9 mouse cellular contexts compared by ENCODE assay signal in the genomic region with DNA sequence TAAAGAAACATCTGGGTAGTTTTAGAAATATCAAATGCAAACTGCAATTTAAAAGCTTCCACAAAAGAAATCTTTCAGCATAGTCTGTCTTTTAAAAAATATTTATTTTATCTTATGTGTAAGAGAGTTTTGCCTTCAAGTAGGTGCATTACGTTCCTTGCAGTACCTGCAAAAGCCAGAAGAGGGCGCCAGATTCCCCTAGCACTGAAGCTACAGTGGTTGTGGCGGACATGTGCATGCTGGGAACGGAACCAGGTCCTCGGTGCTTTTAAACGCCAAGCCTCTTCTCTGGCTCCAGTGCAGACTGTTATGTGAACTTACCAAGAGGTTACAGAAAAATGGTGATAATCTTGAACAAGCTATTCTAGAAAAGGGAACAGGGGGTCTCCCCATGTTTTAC. TPM values are rescaled to one million over a fixed set of nuclear protein-coding genes. Genes with fewer than 3 reads are reported as not detected.
DNase-seq lines count a peak whose midpoint lies in the region; ATAC-seq and TF ChIP-seq lines count a peak whose summit lies in the region.
"Had no signal": no experiment of that assay in that cellular context is flagged by ENCODE, and none has a peak within 500 bp of the region (broad histone marks: within the 10 kb centered on the region; RNA-seq: fewer than 3 reads in every experiment).

No protein-coding gene starts in this region.

- TF ChIP-seq CTCF in liver, adult 2 months (IDR thresholded peaks at IDR 0.05; ENCODE audit: low read depth, low read length), result peak; percentile 72
- peak; percentile 87 to 94 (median 91) for TF ChIP-seq CTCF in MEL (IDR thresholded peaks at IDR 0.05 in 2 of 3, conservative IDR thresholded peaks at IDR 0.05 in 1 of 3; ENCODE audit: control insufficient read depth in 1 of 3, insufficient read depth in 1 of 3, low read depth in 2 of 3, low read length in 3 of 3, poor library complexity in 1 of 3, severe bottlenecking in 1 of 3)

- ATAC-seq in liver, embryonic 12.5 days, result no peak
- ATAC-seq in forebrain, embryonic 13.5 days, result no peak

- no peaks in the 10 kb centered on the region for H3K79me2 ChIP-seq in liver, adult 2 months (ENCODE audit: control insufficient read depth, insufficient read depth, low read length)
- no peaks in the 10 kb centered on the region for H3K79me2 ChIP-seq in MEL (ENCODE audit: control insufficient read depth, insufficient read depth, low read length, poor library complexity)

- no peaks in the 10 kb centered on the region for H3K36me3 ChIP-seq in liver, adult 2 months (ENCODE audit: control insufficient read depth, insufficient read depth, low read length)
- H3K36me3 ChIP-seq in liver, embryonic 12.5 days, result no peaks in the 10 kb centered on the region
- peaks cover 0 to 29% of the 10 kb centered on the region in 2 experiments; a peak in 2 of 4 replicates for H3K36me3 ChIP-seq in MEL (ENCODE audit: control insufficient read depth in 1 of 2, insufficient read depth in 2 of 2, low read length in 2 of 2)
- H3K36me3 ChIP-seq in forebrain, embryonic 13.5 days (ENCODE audit: poor library complexity, severe bottlenecking), result no peaks in the 10 kb centered on the region

- H3K9ac ChIP-seq in liver, adult 2 months (ENCODE audit: low read depth, low read length), result no peak overlapping the region
- no peak overlapping the region for H3K9ac ChIP-seq in liver, embryonic 12.5 days
- H3K9ac ChIP-seq in MEL (ENCODE audit: control insufficient read depth, low read depth, low read length, poor library complexity, severe bottlenecking), result no peak overlapping the region
- no peak overlapping the region for H3K9ac ChIP-seq in forebrain, embryonic 13.5 days

- TF ChIP-seq RAD21 in MEL (IDR thresholded peaks at IDR 0.05; ENCODE audit: low read depth, low read length), result peak; percentile 71

- no peak overlapping the region for H3K4me2 ChIP-seq in liver, embryonic 12.5 days
- no peak overlapping the region for H3K4me2 ChIP-seq in forebrain, embryonic 13.5 days

- no peak overlapping the region for H3K4me3 ChIP-seq in liver, adult 2 months (ENCODE audit: insufficient read depth, low read depth, low read length)
- no peak overlapping the region for H3K4me3 ChIP-seq in liver, embryonic 12.5 days
- H3K4me3 ChIP-seq in MEL (ENCODE audit: control insufficient read depth in 1 of 2, insufficient read depth in 1 of 2, low read depth in 2 of 2, low read length in 2 of 2), result no peak overlapping the region
- no peak overlapping the region for H3K4me3 ChIP-seq in forebrain, embryonic 13.5 days

- 0 out of 2 replicates have a peak, but pooled peaks cover 4% of the 10 kb centered on the region for H3K9me3 ChIP-seq in liver, embryonic 12.5 days (replicated peaks)
- H3K9me3 ChIP-seq in MEL (replicated peaks; ENCODE audit: insufficient read depth, low read length), result no peaks in the 10 kb centered on the region
- 0 out of 2 replicates have a peak, but pooled peaks cover 2% of the 10 kb centered on the region for H3K9me3 ChIP-seq in forebrain, embryonic 13.5 days (replicated peaks)

- no peak for TF ChIP-seq EP300 in MEL (IDR thresholded peaks at IDR 0.05; ENCODE audit: low read depth in 1 of 2, low read length in 2 of 2)

- no peaks in the 10 kb centered on the region; the same call in 1 of the 2 replicates for H3K4me1 ChIP-seq in liver, adult 2 months (ENCODE audit: control insufficient read depth, insufficient read depth, low read length)
- H3K4me1 ChIP-seq in liver, embryonic 12.5 days, result peaks cover 8% of the 10 kb centered on the region
- H3K4me1 ChIP-seq in MEL (ENCODE audit: control insufficient read depth in 1 of 2, insufficient read depth in 2 of 2, low read length in 2 of 2), result peaks cover 10 to 44% of the 10 kb centered on the region in 2 experiments
- H3K4me1 ChIP-seq in forebrain, embryonic 13.5 days, result no peaks in the 10 kb centered on the region

- no peak for DNase-seq in liver, adult 2 months (ENCODE audit: extremely low read depth, low read depth, low spot score)
- peak; percentile 86 for DNase-seq in MEL (ENCODE audit: low read depth, low spot score)
- peak; percentile 72 for DNase-seq in induced T-regulatory cell, adult 2 months (ENCODE audit: low read depth)
- DNase-seq in thymus, postnatal 10 days (ENCODE audit: low spot score in 2 of 2), result peak; percentile 24 to 53
- DNase-seq in urinary bladder, adult 18-20 months (ENCODE audit: low spot score in 2 of 2), result no peak
- DNase-seq: midbrain, embryonic 14.5 days; right cerebral cortex, postnatal 4 days had no signal

- no peaks in the 10 kb centered on the region for H3K27me3 ChIP-seq in liver, adult 2 months (ENCODE audit: control insufficient read depth, insufficient read depth, low read length)
- 0 out of 2 replicates have a peak, but pooled peaks cover 8% of the 10 kb centered on the region for H3K27me3 ChIP-seq in liver, embryonic 12.5 days (replicated peaks)
- no peaks in the 10 kb centered on the region for H3K27me3 ChIP-seq in MEL (ENCODE audit: control insufficient read depth in 1 of 2, insufficient read depth in 2 of 2, low read length in 2 of 2)
- H3K27me3 ChIP-seq in forebrain, embryonic 13.5 days, result no peaks in the 10 kb centered on the region

- H3K27ac ChIP-seq in liver, adult 2 months (replicated peaks; ENCODE audit: insufficient read depth, low read depth, low read length), result no peak overlapping the region
- H3K27ac ChIP-seq in liver, embryonic 12.5 days, result no peak overlapping the region
- H3K27ac ChIP-seq in MEL (ENCODE audit: control insufficient read depth, low read depth, low read length), result no peak overlapping the region
- no peak overlapping the region for H3K27ac ChIP-seq in forebrain, embryonic 13.5 days

- 77% methylated on average over 6 of the region's 6 CpGs for WGBS in liver, adult 2 months
- whole genome bisulfite sequencing in liver, embryonic 12.5 days (ENCODE audit: insufficient replicate concordance), result 57% methylated on average over 6 of the region's 6 CpGs
- 50% methylated on average over 6 of the region's 6 CpGs for WGBS in forebrain, embryonic 13.5 days

- no peak for TF ChIP-seq POLR2A in liver, adult 2 months (IDR thresholded peaks at IDR 0.05; ENCODE audit: extremely low read depth, insufficient read depth, low read length)
- TF ChIP-seq POLR2A in MEL (IDR thresholded peaks at IDR 0.05; ENCODE audit: control insufficient read depth in 1 of 2, insufficient read depth in 1 of 2, low read depth in 1 of 2, low read length in 2 of 2, poor library complexity in 1 of 2), result no peak

TF ChIP-seq in MEL, 35 proteins besides CTCF, POLR2A, EP300 and RAD21:
- 0 out of 2 replicates have a peak, but pooled peaks have one; percentile 27 for TF ChIP-seq HCFC1 (IDR thresholded peaks at IDR 0.05; ENCODE audit: low read depth, low read length)
- peak; percentile 76 for TF ChIP-seq SMC3 (IDR thresholded peaks at IDR 0.05; ENCODE audit: low read depth, low read length)
- peak; percentile 80 for TF ChIP-seq ZC3H11A (IDR thresholded peaks at IDR 0.05; ENCODE audit: low read depth, low read length)
- TF ChIP-seq MYC (IDR thresholded peaks at IDR 0.05; ENCODE audit: low read depth, low read length), result peak; percentile 77
- no peak for TF ChIP-seq ZMIZ1 (IDR thresholded peaks at IDR 0.05; ENCODE audit: low read depth, low read length)

RNA-seq across cellular contexts. Expression of gene Engase, which starts 16.3 kb away (rescaled TPM):
- 3.0 and 3.6 TPM in 2 replicates for total RNA-seq in liver, adult 2 months (2014; rRNA removed)
- polyA plus RNA-seq in liver, adult 2 months (2012; rRNA removed), result 8.1 and 8.3 TPM in 2 replicates
- 11.7 and 12.6 TPM in 2 replicates for polyA plus RNA-seq in liver, embryonic 12.5 days (2016; fragmentation: Nextera tagmentation; extraction: Ambion mirVana)
- 15.3 and 19.7 TPM in 2 replicates for total RNA-seq in MEL (2012; rRNA removed)
- polyA plus RNA-seq in MEL (2012; ENCODE audit: insufficient read depth in 1 of 2, insufficient read length in 2 of 2, low read depth in 1 of 2, low replicate concordance in 2 of 2, missing spikeins in 1 of 2), result 10 to 100 TPM in 1 of 2 experiments, not detected in 1; 23.5 TPM
- polyA plus RNA-seq in forebrain, embryonic 13.5 days (2015; fragmentation: Nextera tagmentation; extraction: Ambion mirVana), result 4.5 and 5.6 TPM in 2 replicates

RNA-seq across cellular contexts. Expression of gene C1qtnf1, which starts 32.3 kb away (rescaled TPM):
- total RNA-seq in liver, adult 2 months (2014; rRNA removed), result 6.6 and 9.9 TPM in 2 replicates
- 8.1 and 9.2 TPM in 2 replicates for polyA plus RNA-seq in liver, adult 2 months (2012; rRNA removed)
- polyA plus RNA-seq in liver, embryonic 12.5 days (2016; fragmentation: Nextera tagmentation; extraction: Ambion mirVana), result 1.8 and 2.2 TPM in 2 replicates
- 0.07 and 0.27 TPM in 2 replicates for total RNA-seq in MEL (2012; rRNA removed)
- polyA plus RNA-seq in MEL (2012; ENCODE audit: insufficient read depth in 1 of 2, insufficient read length in 2 of 2, low read depth in 1 of 2, low replicate concordance in 2 of 2, missing spikeins in 1 of 2), result under 1 TPM in 1 of 2 experiments, not detected in 1; 0.72 TPM
- 1.6 and 2.0 TPM in 2 replicates for polyA plus RNA-seq in forebrain, embryonic 13.5 days (2015; fragmentation: Nextera tagmentation; extraction: Ambion mirVana)

RNA-seq across cellular contexts. Expression of gene Cant1, which starts 41.4 kb away (rescaled TPM):
- total RNA-seq in liver, adult 2 months (2014; rRNA removed), result 11.4 and 16.4 TPM in 2 replicates
- 23.0 and 25.7 TPM in 2 replicates for polyA plus RNA-seq in liver, adult 2 months (2012; rRNA removed)
- polyA plus RNA-seq in liver, embryonic 12.5 days (2016; fragmentation: Nextera tagmentation; extraction: Ambion mirVana), result 14.5 and 14.9 TPM in 2 replicates
- total RNA-seq in MEL (2012; rRNA removed), result 25.8 and 26.0 TPM in 2 replicates
- 100 to 1,000 TPM in 1 of 2 experiments, 10 to 100 TPM in 1; 34.4 to 145 TPM for polyA plus RNA-seq in MEL (2012; ENCODE audit: insufficient read depth in 1 of 2, insufficient read length in 2 of 2, low read depth in 1 of 2, low replicate concordance in 2 of 2, missing spikeins in 1 of 2)
- polyA plus RNA-seq in forebrain, embryonic 13.5 days (2015; fragmentation: Nextera tagmentation; extraction: Ambion mirVana), result 20.2 and 20.3 TPM in 2 replicates

RNA-seq across cellular contexts. Expression of gene Lgals3bp, which starts 58.4 kb away (rescaled TPM):
- total RNA-seq in liver, adult 2 months (2014; rRNA removed), result 20.2 and 23.9 TPM in 2 replicates
- polyA plus RNA-seq in liver, adult 2 months (2012; rRNA removed), result 136 and 216 TPM in 2 replicates
- polyA plus RNA-seq in liver, embryonic 12.5 days (2016; fragmentation: Nextera tagmentation; extraction: Ambion mirVana), result 22.7 TPM in 2 replicates
- 1.4 and 3.0 TPM in 2 replicates for total RNA-seq in MEL (2012; rRNA removed)
- 10 to 100 TPM in 1 of 2 experiments, not detected in 1; 18.3 TPM for polyA plus RNA-seq in MEL (2012; ENCODE audit: insufficient read depth in 1 of 2, insufficient read length in 2 of 2, low read depth in 1 of 2, low replicate concordance in 2 of 2, missing spikeins in 1 of 2)
- polyA plus RNA-seq in forebrain, embryonic 13.5 days (2015; fragmentation: Nextera tagmentation; extraction: Ambion mirVana), result 1.1 and 1.3 TPM in 2 replicates

Comparison
In these comparisons a context has a peak if more than half of its experiments do, and no peak if none do; other contexts are left out.
1. DNase-seq: peak in MEL (single experiment), induced T-regulatory cell, adult 2 months (single experiment) and thymus, postnatal 10 days (2 of 2); none in liver, adult 2 months (single experiment) and urinary bladder, adult 18-20 months (0 of 2).